Comparison of ENCODE assay signal across 16 mouse cellular contexts in the genomic region with DNA sequence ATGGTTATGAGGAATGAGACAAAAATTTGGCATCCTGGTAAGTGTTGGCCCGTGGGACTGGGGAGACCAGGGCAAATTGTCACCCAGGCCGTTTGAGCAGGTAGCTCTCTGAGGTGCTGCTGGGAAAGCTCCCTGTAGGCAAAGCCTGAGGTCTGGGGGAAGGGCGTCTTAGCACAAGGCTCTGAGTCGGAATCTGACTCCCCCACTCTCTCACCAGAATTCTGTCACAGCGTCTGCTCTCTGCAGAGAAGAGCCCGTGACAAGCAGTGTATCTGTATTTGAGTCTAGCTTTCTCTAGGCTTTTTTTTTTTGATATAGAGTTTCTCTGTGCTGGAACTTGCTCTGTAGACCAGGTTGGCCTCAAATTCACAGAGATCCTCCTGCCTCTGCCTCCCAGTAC.
"Had no signal": no experiment of that assay in that cellular context is flagged by ENCODE, and none has a peak within 500 bp of the region (broad histone marks: within the 10 kb centered on the region; RNA-seq: fewer than 3 reads in every experiment).

No protein-coding gene starts in this region.

- H3K4me1 ChIP-seq: stomach, embryonic 15.5 days had no signal

- H3K4me2 ChIP-seq: neural tube, embryonic 13.5 days; neural tube, embryonic 15.5 days; stomach, embryonic 15.5 days had no signal

- H3K9ac ChIP-seq: neural tube, embryonic 13.5 days; neural tube, embryonic 15.5 days; stomach, embryonic 15.5 days had no signal

- H3K9me3 ChIP-seq: neural tube, embryonic 13.5 days; neural tube, embryonic 15.5 days; stomach, embryonic 15.5 days had no signal

- DNase-seq: retina, postnatal 1 day; right cerebral cortex, adult 18-20 months; right cerebral cortex, postnatal 14 days; right cerebral cortex, postnatal 25 days; right cerebral cortex, postnatal 4 days; spleen, adult 18-20 months; thymus, adult 18-20 months; thymus, adult 2 months; thymus, postnatal 14 days; thymus, postnatal 25 days; thymus, postnatal 36 days; thymus, postnatal 4 days had no signal

- H3K27ac ChIP-seq: neural tube, embryonic 13.5 days; neural tube, embryonic 15.5 days; stomach, embryonic 15.5 days; stomach, postnatal 0 days had no signal

- H3K4me3 ChIP-seq: neural tube, embryonic 13.5 days; neural tube, embryonic 15.5 days; stomach, embryonic 15.5 days had no signal

- H3K27me3 ChIP-seq: neural tube, embryonic 13.5 days; neural tube, embryonic 15.5 days; stomach, embryonic 15.5 days had no signal
